Mouse (Mus musculus): ENCODE measurements around the gene 1110002E22Rik.

Gene 1110002E22Rik

DNA sequence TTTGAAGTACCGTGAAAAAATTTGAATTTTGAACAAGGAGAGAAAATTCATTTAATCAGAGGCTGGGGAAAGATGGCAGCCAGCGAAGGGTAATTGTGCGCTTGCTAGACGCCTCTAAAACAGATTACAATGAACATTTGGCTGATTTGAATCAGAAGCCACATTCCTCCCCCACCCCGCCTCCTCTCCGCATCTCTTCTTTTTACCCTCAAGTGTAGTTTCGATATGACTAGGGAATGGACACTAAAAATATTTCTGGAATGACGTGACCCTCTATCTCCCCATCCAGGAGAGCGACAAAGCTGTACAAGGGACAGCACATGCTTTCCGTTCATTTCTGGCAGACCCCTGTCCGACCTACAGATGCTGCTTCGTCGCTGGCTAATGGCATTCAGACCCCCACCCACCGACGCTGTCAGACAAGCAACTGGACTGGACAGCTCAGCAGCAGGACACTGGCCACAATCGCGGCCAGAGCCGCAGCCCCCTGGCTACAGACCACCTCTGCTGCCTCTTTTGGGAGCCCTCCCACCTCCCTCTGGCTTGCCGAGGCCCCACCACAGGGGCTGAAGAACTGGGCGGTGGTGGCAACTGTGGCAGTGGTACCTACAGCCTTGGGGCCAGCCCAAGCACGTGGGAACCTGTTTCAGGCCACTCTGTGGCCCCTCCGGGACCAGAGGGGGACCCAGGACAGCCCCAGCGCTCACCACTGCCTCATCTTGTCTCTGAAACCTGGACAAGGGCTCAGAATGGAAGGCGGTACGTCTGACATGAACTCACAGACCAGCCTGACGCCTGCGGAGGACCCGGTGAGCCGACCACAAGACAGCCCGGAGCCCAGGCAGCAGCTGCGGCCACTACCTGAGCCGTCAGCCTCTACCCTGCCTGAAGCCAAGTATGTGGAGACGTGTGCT is at the start of gene 1110002E22Rik:
Gene 1110002E22Rik (plus strand): TSS at position 321 of the 914 bp plus-strand sequence.
- no peak for DNase-seq (ENCODE audit: low read depth, low spot score)

DNA sequence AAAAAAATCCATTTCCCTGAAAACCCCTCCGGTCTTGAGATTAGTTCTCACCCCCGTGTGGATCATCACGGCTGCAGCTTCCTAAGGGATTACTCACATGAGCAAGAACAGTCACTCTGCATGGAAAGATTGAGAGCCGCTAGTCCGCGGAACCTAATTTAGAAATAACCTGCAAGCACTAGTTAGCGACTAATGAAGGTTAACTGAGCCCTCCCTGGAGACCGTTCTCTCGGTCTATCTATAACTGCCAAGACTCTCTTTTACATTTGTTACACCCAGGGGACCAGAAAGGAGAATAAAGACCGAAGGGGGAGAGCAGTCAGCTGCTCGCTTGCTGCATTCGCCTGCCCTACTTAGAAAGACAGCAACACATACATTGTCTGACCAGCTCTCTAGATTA is 48.0 kb upstream of the 1110002E22Rik start:
- no peak for DNase-seq (ENCODE audit: low read depth, low spot score)

DNA sequence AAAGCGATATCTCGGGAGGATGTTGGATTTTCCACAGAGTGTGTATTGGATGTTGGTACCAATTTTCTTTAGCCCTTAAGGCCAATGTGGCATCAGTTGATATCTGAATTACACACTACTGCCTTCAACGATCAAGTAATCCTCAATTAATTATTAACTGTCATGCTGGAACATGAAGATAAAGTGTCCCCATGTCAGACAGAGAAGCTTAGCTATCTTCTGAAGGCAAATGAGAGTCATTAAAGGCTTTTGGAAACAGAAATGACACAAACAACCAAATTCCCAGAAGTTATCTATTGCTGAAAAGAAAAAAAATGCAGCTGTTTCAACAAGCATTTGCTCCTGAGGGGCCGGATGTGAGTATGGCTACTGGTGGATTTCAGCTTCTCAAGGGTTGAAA is 42.8 kb upstream of the 1110002E22Rik start:
- no peak for DNase-seq (ENCODE audit: low read depth, low spot score)

GRCm38 (mm10) chr3:138022651-138023050 is 42.2 kb upstream of the 1110002E22Rik start:
- DNase-seq (ENCODE audit: low read depth, low spot score), result no peak

DNA sequence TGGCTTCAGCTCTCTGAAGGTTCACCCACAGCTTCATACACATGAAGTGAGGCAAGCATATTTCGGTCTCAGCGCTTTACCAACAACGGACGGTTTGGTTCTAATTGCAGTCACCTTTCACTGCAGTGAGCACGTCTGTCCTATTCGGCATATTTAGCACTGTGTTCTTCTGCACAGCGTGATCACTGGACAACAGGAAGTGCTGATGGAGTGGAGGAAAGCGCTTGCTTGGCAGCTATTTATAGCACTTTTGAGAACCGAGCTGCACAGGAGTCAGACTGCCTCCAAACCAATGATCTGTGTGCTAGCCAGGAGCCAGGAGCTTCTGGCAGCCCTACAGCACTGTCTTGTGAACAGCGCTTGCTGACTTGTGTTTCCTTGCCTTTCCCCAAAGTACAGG is 38.6 kb upstream of the 1110002E22Rik start:
- no peak for DNase-seq (ENCODE audit: low read depth, low spot score)

- no peak for DNase-seq (ENCODE audit: low read depth, low spot score)
Measured at GRCm38 (mm10) chr3:138027575-138028362, 37.1 kb upstream of the 1110002E22Rik start.

- no peak for DNase-seq (ENCODE audit: low read depth, low spot score)
Measured at GRCm38 (mm10) chr3:138029351-138029750, 35.5 kb upstream of the 1110002E22Rik start.

- DNase-seq (ENCODE audit: low read depth, low spot score), result no peak
Measured at GRCm38 (mm10) chr3:138030563-138030962, 34.3 kb upstream of the 1110002E22Rik start.

DNA sequence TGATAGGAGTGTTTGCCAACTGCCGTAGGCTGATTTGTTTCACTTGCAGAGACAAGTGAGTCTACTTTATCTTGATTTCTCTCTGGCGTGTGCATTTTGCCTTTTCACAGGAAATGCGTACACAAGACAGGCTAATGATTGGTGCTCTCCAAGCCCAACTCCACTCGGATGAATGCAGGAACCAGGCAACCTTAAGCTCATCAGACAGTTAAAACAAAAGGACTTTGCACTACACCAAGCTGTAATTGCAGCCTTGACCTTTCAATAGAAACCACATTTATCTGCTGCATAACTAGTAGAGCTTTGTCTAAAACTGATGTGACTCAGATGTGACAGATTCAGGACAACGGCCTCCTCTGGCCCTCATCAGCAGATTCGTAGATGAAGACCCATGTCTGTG is 30.9 kb upstream of the 1110002E22Rik start:
- no peak for DNase-seq (ENCODE audit: low read depth, low spot score)

- no peak for DNase-seq (ENCODE audit: low read depth, low spot score)
Measured at GRCm38 (mm10) chr3:138040938-138041337, 23.9 kb upstream of the 1110002E22Rik start.

- peak; percentile 91 for DNase-seq (ENCODE audit: low read depth, low spot score)
Measured at GRCm38 (mm10) chr3:138041591-138042301, 23.1 kb upstream of the 1110002E22Rik start.

DNA sequence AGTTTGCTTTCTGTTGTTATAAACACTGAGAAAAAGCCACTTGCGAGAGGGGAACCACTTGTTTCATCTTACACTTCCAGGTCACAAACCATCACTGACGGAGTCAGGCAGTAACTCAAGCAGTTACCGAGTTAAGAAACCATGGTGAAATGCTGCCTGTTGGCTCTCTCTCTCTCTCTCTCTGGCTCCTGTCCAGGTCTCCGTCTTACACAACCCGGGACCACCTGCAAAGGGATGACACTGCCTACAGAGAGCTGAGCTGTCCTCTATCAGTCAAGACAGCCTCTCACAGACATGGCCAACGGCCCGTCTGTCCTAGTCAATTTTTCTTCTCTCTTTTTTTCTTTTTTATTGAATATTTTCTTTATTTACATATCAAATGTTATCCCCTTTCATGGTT is 21.5 kb upstream of the 1110002E22Rik start:
- DNase-seq (ENCODE audit: low read depth, low spot score), result no peak

DNA sequence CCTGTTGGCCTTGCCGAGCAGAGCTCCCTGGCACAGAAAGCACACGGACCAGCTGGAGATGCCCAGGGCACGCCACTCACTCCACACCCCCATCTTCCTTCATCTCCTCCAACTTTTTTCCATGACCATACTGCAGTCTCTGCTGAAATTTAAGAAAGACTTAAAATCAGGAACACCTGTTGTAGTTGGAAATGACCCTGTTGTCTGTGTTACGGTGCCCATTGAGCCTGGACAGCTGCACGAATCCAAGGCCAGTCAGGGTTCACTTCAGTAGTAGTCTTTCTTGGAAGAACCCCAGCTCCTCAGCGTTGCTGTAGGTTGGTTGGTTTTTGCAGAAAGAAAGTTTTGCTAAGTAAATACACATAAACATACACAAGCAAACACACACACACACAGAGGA is 15.3 kb upstream of the 1110002E22Rik start:
- no peak for DNase-seq (ENCODE audit: low read depth, low spot score)

DNA sequence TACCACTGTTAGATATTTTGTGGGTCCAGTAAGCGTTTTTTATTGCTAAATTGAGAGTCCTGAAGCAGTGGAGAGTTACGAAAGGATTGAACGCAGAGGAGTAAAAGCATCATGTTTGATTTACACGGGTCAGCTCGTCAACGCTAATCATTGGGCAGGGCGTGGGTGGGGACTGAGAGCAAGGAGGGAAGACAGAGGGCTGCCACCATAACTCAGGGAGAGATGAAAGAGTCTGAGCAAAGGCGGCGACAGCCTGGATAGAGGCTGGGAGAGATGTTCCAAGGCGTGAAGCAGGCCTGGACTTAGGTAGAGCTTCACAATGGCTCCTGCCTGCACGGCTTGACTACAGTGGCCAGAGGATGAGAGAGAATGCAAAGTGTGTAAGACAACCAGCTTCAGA is 14.1 kb upstream of the 1110002E22Rik start:
- DNase-seq (ENCODE audit: low read depth, low spot score), result no peak

DNA sequence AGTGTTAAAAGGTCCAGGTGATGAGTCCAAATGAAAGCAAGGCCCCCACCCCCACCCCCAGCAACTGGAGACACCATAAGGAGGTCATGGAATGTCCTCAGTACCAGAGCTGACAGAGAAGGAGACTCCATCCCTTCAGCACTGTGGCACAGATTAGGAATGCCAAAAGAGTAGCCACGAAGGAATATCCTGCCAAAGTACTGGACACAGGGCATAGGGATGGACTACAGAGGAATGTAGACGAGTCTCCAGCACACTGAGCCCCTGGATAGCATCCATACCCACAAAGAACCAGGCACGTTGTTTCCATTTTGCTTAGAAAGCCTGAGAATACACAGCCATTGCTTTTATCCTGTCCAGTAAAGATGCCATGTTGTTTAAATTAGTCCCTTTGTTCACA is 13.4 kb upstream of the 1110002E22Rik start:
- DNase-seq (ENCODE audit: low read depth, low spot score), result no peak

DNA sequence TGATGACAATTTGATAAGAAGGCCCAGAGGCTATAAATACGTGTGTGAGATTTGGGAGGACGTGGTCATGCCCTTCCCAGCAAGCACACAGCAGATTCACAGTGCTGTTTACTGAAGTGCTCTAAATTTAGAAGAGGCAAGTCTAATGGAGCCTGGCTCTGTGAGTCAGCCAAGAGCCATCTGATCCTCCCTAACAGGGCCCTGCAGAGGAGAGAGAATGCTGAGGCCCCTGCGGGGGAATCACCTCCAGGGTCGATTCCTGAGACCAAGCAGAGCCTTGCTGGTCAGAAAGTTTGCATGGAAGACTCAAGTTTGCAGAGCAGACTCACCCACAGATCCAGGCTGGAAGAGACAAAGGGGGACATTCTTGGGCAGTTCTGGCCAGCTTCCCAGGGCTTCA is 10.9 kb upstream of the 1110002E22Rik start:
- no peak for DNase-seq (ENCODE audit: low read depth, low spot score)

- no peak for DNase-seq (ENCODE audit: low read depth, low spot score)
Measured at GRCm38 (mm10) chr3:138056976-138057375, 7.9 kb upstream of the 1110002E22Rik start.

GRCm38 (mm10) chr3:138058226-138058625 is 6.6 kb upstream of the 1110002E22Rik start:
- no peak for DNase-seq (ENCODE audit: low read depth, low spot score)

- DNase-seq (ENCODE audit: low read depth, low spot score), result no peak
Measured at GRCm38 (mm10) chr3:138060429-138060828, 4.4 kb upstream of the 1110002E22Rik start.

- no peak for DNase-seq (ENCODE audit: low read depth, low spot score)
Measured at GRCm38 (mm10) chr3:138061205-138061911, 3.5 kb upstream of the 1110002E22Rik start.

- no peak for DNase-seq (ENCODE audit: low read depth, low spot score)
Measured at GRCm38 (mm10) chr3:138062673-138063072, 2.2 kb upstream of the 1110002E22Rik start.

Data from ES-CJ7 (cell line).